Mouse (Mus musculus) bone marrow macrophage, adult 2 months (primary cell): ENCODE measurements at regions not wholly inside any gene's neighbourhood (a gene's known extent, or its start where the extent isn't known, plus 50 kb on each side); places are given as distances from the start of the nearest gene placed in this dataset.

ENCODE experiments used
- CTCF ChIP-seq: IDR thresholded peaks from 2 replicates; pipeline ENCODE4 v1.5.1; 2012; ENCODE audit warnings: low read depth, mild to moderate bottlenecking, low read length, moderate library complexity
- POLR2A ChIP-seq: IDR thresholded peaks from 2 replicates; pipeline ENCODE4 v1.6.1; 2012; ENCODE audit warnings: mild to moderate bottlenecking, low read depth, low read length, borderline replicate concordance

- TF ChIP-seq CTCF (no peak), POLR2A (no peak)
Measured at GRCm38 (mm10) chr8:115766218-115766898, 58.8 kb upstream of the Maf start.
